Mouse (Mus musculus): ENCODE data around the gene Cobl. TPM values are rescaled to one million over a fixed set of nuclear protein-coding genes. Genes with fewer than 3 reads are reported as not detected.

The Cobl gene
- polyA plus RNA-seq, 1 experiment from 2014 or later, result 3.3 TPM

GRCm38 (mm10) chr11:12416899-12417298 is 47.9 kb downstream of the Cobl start:
- no peak for DNase-seq (ENCODE audit: low spot score)
- no peaks in the 10 kb centered on the region for H3K36me3 ChIP-seq (ENCODE audit: control insufficient read depth, insufficient read depth, low read length)

GRCm38 (mm10) chr11:12415329-12415728 is 49.4 kb downstream of the Cobl start:
- 33% methylated on average over 3 of the region's 3 CpGs for WGBS
- Histone ChIP-seq H3K4me1 (replicated peaks; ENCODE audit: control insufficient read depth, insufficient read depth, low read length) (no peaks in the 10 kb centered on the region), H3K27ac (ENCODE audit: low read depth, low read length) (no peak overlapping the region)

More at GRCm38 (mm10) chr11:12416899-12417298, 47.9 kb downstream of the Cobl start:
- 92% methylated on average over 7 of the region's 7 CpGs for WGBS
- H3K4me3 ChIP-seq (ENCODE audit: low read depth, low read length), result no peak overlapping the region
- H3K27me3 ChIP-seq (ENCODE audit: control insufficient read depth, insufficient read depth, low read length), result no peaks in the 10 kb centered on the region
- no peak overlapping the region for H3K27ac ChIP-seq (ENCODE audit: low read depth, low read length)
- no peak for ATAC-seq (ENCODE audit: low FRiP score)
- no peak overlapping the region for H3K4me2 ChIP-seq (replicated peaks; ENCODE audit: low read depth, low read length)
- no peaks in the 10 kb centered on the region for H3K4me1 ChIP-seq (replicated peaks; ENCODE audit: control insufficient read depth, insufficient read depth, low read length)
- H3K9me3 ChIP-seq (ENCODE audit: control insufficient read depth, low read length), result no peaks in the 10 kb centered on the region
- no peak overlapping the region for H3K9ac ChIP-seq (ENCODE audit: low read depth, low read length)

GRCm38 (mm10) chr11:12411950-12412349 is 52.8 kb downstream of the Cobl start:
- no peak overlapping the region for H3K9ac ChIP-seq (ENCODE audit: low read depth, low read length)
- WGBS, result 66% methylated on average over 1 of the region's 1 CpGs
- H3K4me3 ChIP-seq (ENCODE audit: low read depth, low read length), result no peak overlapping the region
- no peaks in the 10 kb centered on the region for H3K36me3 ChIP-seq (ENCODE audit: control insufficient read depth, insufficient read depth, low read length)
- no peak overlapping the region for H3K27ac ChIP-seq (ENCODE audit: low read depth, low read length)
- ATAC-seq (ENCODE audit: low FRiP score) (no peak), DNase-seq (ENCODE audit: low spot score) (no peak)
- H3K27me3 ChIP-seq (ENCODE audit: control insufficient read depth, insufficient read depth, low read length), result no peaks in the 10 kb centered on the region
- H3K9me3 ChIP-seq (ENCODE audit: control insufficient read depth, low read length), result no peaks in the 10 kb centered on the region
- H3K4me1 ChIP-seq (replicated peaks; ENCODE audit: control insufficient read depth, insufficient read depth, low read length), result no peaks in the 10 kb centered on the region
- H3K4me2 ChIP-seq (replicated peaks; ENCODE audit: low read depth, low read length), result no peak overlapping the region

More at GRCm38 (mm10) chr11:12415329-12415728, 49.4 kb downstream of the Cobl start:
- Histone ChIP-seq H3K4me2 (replicated peaks; ENCODE audit: low read depth, low read length) (no peak overlapping the region), H3K4me3 (ENCODE audit: low read depth, low read length) (no peak overlapping the region), H3K9ac (ENCODE audit: low read depth, low read length) (no peak overlapping the region), H3K27me3 (ENCODE audit: control insufficient read depth, insufficient read depth, low read length) (no peaks in the 10 kb centered on the region), H3K9me3 (ENCODE audit: control insufficient read depth, low read length) (no peaks in the 10 kb centered on the region), H3K36me3 (ENCODE audit: control insufficient read depth, insufficient read depth, low read length) (no peaks in the 10 kb centered on the region)
- DNase-seq (ENCODE audit: low spot score) (peak; percentile 88), ATAC-seq (ENCODE audit: low FRiP score) (peak; percentile 93)

- H3K9ac ChIP-seq (ENCODE audit: low read depth, low read length), result no peak overlapping the region
- no peak for ATAC-seq (ENCODE audit: low FRiP score)
- WGBS, result 93% methylated on average over 4 of the region's 4 CpGs
- no peak overlapping the region for H3K4me2 ChIP-seq (replicated peaks; ENCODE audit: low read depth, low read length)
- no peaks in the 10 kb centered on the region for H3K36me3 ChIP-seq (ENCODE audit: control insufficient read depth, insufficient read depth, low read length)
- H3K9me3 ChIP-seq (ENCODE audit: control insufficient read depth, low read length), result no peaks in the 10 kb centered on the region
- no peaks in the 10 kb centered on the region for H3K4me1 ChIP-seq (replicated peaks; ENCODE audit: control insufficient read depth, insufficient read depth, low read length)
- DNase-seq (ENCODE audit: low spot score), result no peak
- no peak overlapping the region for H3K4me3 ChIP-seq (ENCODE audit: low read depth, low read length)
- no peak overlapping the region for H3K27ac ChIP-seq (ENCODE audit: low read depth, low read length)
- H3K27me3 ChIP-seq (ENCODE audit: control insufficient read depth, insufficient read depth, low read length), result no peaks in the 10 kb centered on the region
These were observed 53.5 kb downstream of the Cobl start for GRCm38 (mm10) chr11:12411075-12411807.

GRCm38 (mm10) chr11:12409463-12409862 is 55.3 kb downstream of the Cobl start:
- no peak overlapping the region for H3K4me2 ChIP-seq (replicated peaks; ENCODE audit: low read depth, low read length)
- no peak overlapping the region for H3K27ac ChIP-seq (ENCODE audit: low read depth, low read length)
- ATAC-seq (ENCODE audit: low FRiP score) (no peak), DNase-seq (ENCODE audit: low spot score) (no peak)
- H3K9ac ChIP-seq (ENCODE audit: low read depth, low read length), result no peak overlapping the region
- no peak overlapping the region for H3K4me3 ChIP-seq (ENCODE audit: low read depth, low read length)
- H3K36me3 ChIP-seq (ENCODE audit: control insufficient read depth, insufficient read depth, low read length), result no peaks in the 10 kb centered on the region
- WGBS, result 90% methylated on average over 4 of the region's 4 CpGs
- H3K9me3 ChIP-seq (ENCODE audit: control insufficient read depth, low read length), result no peaks in the 10 kb centered on the region
- H3K27me3 ChIP-seq (ENCODE audit: control insufficient read depth, insufficient read depth, low read length), result no peaks in the 10 kb centered on the region
- no peaks in the 10 kb centered on the region for H3K4me1 ChIP-seq (replicated peaks; ENCODE audit: control insufficient read depth, insufficient read depth, low read length)

GRCm38 (mm10) chr11:12407834-12408233 is 56.9 kb downstream of the Cobl start:
- no peaks in the 10 kb centered on the region for H3K9me3 ChIP-seq (ENCODE audit: control insufficient read depth, low read length)
- DNase-seq (ENCODE audit: low spot score) (no peak), ATAC-seq (ENCODE audit: low FRiP score) (no peak)
- H3K4me1 ChIP-seq (replicated peaks; ENCODE audit: control insufficient read depth, insufficient read depth, low read length), result no peaks in the 10 kb centered on the region
- no peaks in the 10 kb centered on the region for H3K27me3 ChIP-seq (ENCODE audit: control insufficient read depth, insufficient read depth, low read length)
- no peak overlapping the region for H3K4me2 ChIP-seq (replicated peaks; ENCODE audit: low read depth, low read length)
- H3K27ac ChIP-seq (ENCODE audit: low read depth, low read length), result no peak overlapping the region
- H3K36me3 ChIP-seq (ENCODE audit: control insufficient read depth, insufficient read depth, low read length), result no peaks in the 10 kb centered on the region
- WGBS, result 90% methylated on average over 6 of the region's 6 CpGs
- H3K9ac ChIP-seq (ENCODE audit: low read depth, low read length), result no peak overlapping the region
- no peak overlapping the region for H3K4me3 ChIP-seq (ENCODE audit: low read depth, low read length)

GRCm38 (mm10) chr11:12399903-12400302 is 64.9 kb downstream of the Cobl start:
- ATAC-seq (ENCODE audit: low FRiP score) (no peak), DNase-seq (ENCODE audit: low spot score) (no peak)
- Histone ChIP-seq H3K9ac (ENCODE audit: low read depth, low read length) (no peak overlapping the region), H3K4me1 (replicated peaks; ENCODE audit: control insufficient read depth, insufficient read depth, low read length) (no peaks in the 10 kb centered on the region), H3K27me3 (ENCODE audit: control insufficient read depth, insufficient read depth, low read length) (no peaks in the 10 kb centered on the region), H3K36me3 (ENCODE audit: control insufficient read depth, insufficient read depth, low read length) (no peaks in the 10 kb centered on the region), H3K27ac (ENCODE audit: low read depth, low read length) (no peak overlapping the region), H3K4me3 (ENCODE audit: low read depth, low read length) (no peak overlapping the region), H3K4me2 (replicated peaks; ENCODE audit: low read depth, low read length) (no peak overlapping the region), H3K9me3 (ENCODE audit: control insufficient read depth, low read length) (no peaks in the 10 kb centered on the region)
- WGBS, result 96% methylated on average over 2 of the region's 2 CpGs

- H3K27ac ChIP-seq (ENCODE audit: low read depth, low read length), result no peak overlapping the region
- H3K4me1 ChIP-seq (replicated peaks; ENCODE audit: control insufficient read depth, insufficient read depth, low read length), result no peaks in the 10 kb centered on the region
- no peak overlapping the region for H3K4me3 ChIP-seq (ENCODE audit: low read depth, low read length)
- no peaks in the 10 kb centered on the region for H3K27me3 ChIP-seq (ENCODE audit: control insufficient read depth, insufficient read depth, low read length)
- H3K4me2 ChIP-seq (replicated peaks; ENCODE audit: low read depth, low read length), result no peak overlapping the region
- no peak for ATAC-seq (ENCODE audit: low FRiP score)
- H3K36me3 ChIP-seq (ENCODE audit: control insufficient read depth, insufficient read depth, low read length), result no peaks in the 10 kb centered on the region
- DNase-seq (ENCODE audit: low spot score), result no peak
- no peaks in the 10 kb centered on the region for H3K9me3 ChIP-seq (ENCODE audit: control insufficient read depth, low read length)
- H3K9ac ChIP-seq (ENCODE audit: low read depth, low read length), result no peak overlapping the region
These were observed 68.6 kb downstream of the Cobl start for GRCm38 (mm10) chr11:12396196-12396595.

GRCm38 (mm10) chr11:12394701-12395100 is 70.1 kb downstream of the Cobl start:
- Histone ChIP-seq H3K4me2 (replicated peaks; ENCODE audit: low read depth, low read length) (no peak overlapping the region), H3K4me3 (ENCODE audit: low read depth, low read length) (no peak overlapping the region), H3K27me3 (ENCODE audit: control insufficient read depth, insufficient read depth, low read length) (no peaks in the 10 kb centered on the region), H3K4me1 (replicated peaks; ENCODE audit: control insufficient read depth, insufficient read depth, low read length) (no peaks in the 10 kb centered on the region), H3K36me3 (ENCODE audit: control insufficient read depth, insufficient read depth, low read length) (no peaks in the 10 kb centered on the region), H3K9me3 (ENCODE audit: control insufficient read depth, low read length) (no peaks in the 10 kb centered on the region), H3K27ac (ENCODE audit: low read depth, low read length) (no peak overlapping the region), H3K9ac (ENCODE audit: low read depth, low read length) (no peak overlapping the region)
- WGBS, result 81% methylated on average over 1 of the region's 1 CpGs
- no peak for DNase-seq (ENCODE audit: low spot score)
- no peak for ATAC-seq (ENCODE audit: low FRiP score)

All from hindbrain, embryonic 11.5 days (tissue).